Mouse (Mus musculus): ENCODE results near the gene Hspd1. TPM values are rescaled to one million over a fixed set of nuclear protein-coding genes. Genes with fewer than 3 reads are reported as not detected.
"Not testable (repeated sequence)": the region's sequence is repeated elsewhere in the genome, so short reads cannot be mapped to it uniquely, and the experiment has no call there.

Hspd1 gene
- polyA plus RNA-seq, 1 experiment: 297 TPM

- Histone ChIP-seq H3K79me3 (ENCODE audit: low read depth) (peaks cover 5% of the 10 kb centered on the region), H3K36me3 (ENCODE audit: control insufficient read depth, insufficient read depth) (peaks cover 76% of the 10 kb centered on the region), H3ac (ENCODE audit: control insufficient read depth, insufficient read length, low read depth) (no peak overlapping the region), H3K27me3 (ENCODE audit: control insufficient read depth, insufficient read depth, insufficient read length) (no peaks in the 10 kb centered on the region), H3K4me3 (ENCODE audit: insufficient read depth, poor library complexity, severe bottlenecking) (no peak overlapping the region), H3K79me2 (ENCODE audit: control insufficient read depth, insufficient read depth) (peaks cover 25% of the 10 kb centered on the region)
- TF ChIP-seq CTCF (IDR thresholded peaks at IDR 0.05; ENCODE audit: control insufficient read depth, insufficient read depth, insufficient read length) (no peak), MYOD1 (IDR thresholded peaks at IDR 0.05; ENCODE audit: control insufficient read depth, insufficient read length, low read depth) (no peak), CEBPB (IDR thresholded peaks at IDR 0.05; ENCODE audit: low read depth) (no peak), MAX (IDR thresholded peaks at IDR 0.05) (no peak), FOSL1 (IDR thresholded peaks at IDR 0.05; ENCODE audit: insufficient read depth, low read length, poor library complexity, severe bottlenecking) (no peak), MYOG (IDR thresholded peaks at IDR 0.05; ENCODE audit: control insufficient read depth, extremely low read depth, insufficient read length) (no peak)
Observed at GRCm38 (mm10) chr1:55075652-55076394, 12.2 kb downstream of the Hspd1 start.

- H3K4me3 ChIP-seq (ENCODE audit: insufficient read depth, poor library complexity, severe bottlenecking): no peak overlapping the region
- H3K79me3 ChIP-seq (ENCODE audit: low read depth): no peaks in the 10 kb centered on the region
- no peak overlapping the region for H3ac ChIP-seq (ENCODE audit: control insufficient read depth, insufficient read length, low read depth)
- H3K36me3 ChIP-seq (ENCODE audit: control insufficient read depth, insufficient read depth): peaks cover 76% of the 10 kb centered on the region
- peaks cover 15% of the 10 kb centered on the region for H3K79me2 ChIP-seq (ENCODE audit: control insufficient read depth, insufficient read depth)
- no peaks in the 10 kb centered on the region for H3K27me3 ChIP-seq (ENCODE audit: control insufficient read depth, insufficient read depth, insufficient read length)
- TF ChIP-seq MYOD1 (IDR thresholded peaks at IDR 0.05; ENCODE audit: control insufficient read depth, insufficient read length, low read depth): no peak
Observed at GRCm38 (mm10) chr1:55074757-55075156, 13.3 kb downstream of the Hspd1 start.

- not testable (repeated sequence) for H3K4me3 ChIP-seq (ENCODE audit: insufficient read depth, poor library complexity, severe bottlenecking); H3K79me2 ChIP-seq (ENCODE audit: control insufficient read depth, insufficient read depth); H3K79me3 ChIP-seq (ENCODE audit: low read depth); H3K27me3 ChIP-seq (ENCODE audit: control insufficient read depth, insufficient read depth, insufficient read length); H3ac ChIP-seq (ENCODE audit: control insufficient read depth, insufficient read length, low read depth)
- H3K36me3 ChIP-seq (ENCODE audit: control insufficient read depth, insufficient read depth): peaks cover 77% of the 10 kb centered on the region
Observed at GRCm38 (mm10) chr1:55072328-55072727, 15.7 kb downstream of the Hspd1 start.

- H3K79me3 ChIP-seq (ENCODE audit: low read depth): peaks cover 65% of the 10 kb centered on the region
- H3K36me3 ChIP-seq (ENCODE audit: control insufficient read depth, insufficient read depth): peaks cover 74% of the 10 kb centered on the region
- H3ac ChIP-seq (ENCODE audit: control insufficient read depth, insufficient read length, low read depth): no peak overlapping the region
- peaks cover 81% of the 10 kb centered on the region for H3K79me2 ChIP-seq (ENCODE audit: control insufficient read depth, insufficient read depth)
- no peak for TF ChIP-seq MYOG (IDR thresholded peaks at IDR 0.05; ENCODE audit: control insufficient read depth, extremely low read depth, insufficient read length)
- TF ChIP-seq FOSL1 (IDR thresholded peaks at IDR 0.05; ENCODE audit: insufficient read depth, low read length, poor library complexity, severe bottlenecking): no peak
- TF ChIP-seq MAX (IDR thresholded peaks at IDR 0.05): no peak
- TF ChIP-seq CEBPB (IDR thresholded peaks at IDR 0.05; ENCODE audit: low read depth): no peak
- TF ChIP-seq USF1 (IDR thresholded peaks at IDR 0.05; ENCODE audit: low read depth): no peak
- TF ChIP-seq MYOD1 (IDR thresholded peaks at IDR 0.05; ENCODE audit: control insufficient read depth, insufficient read length, low read depth): no peak
- no peak for TF ChIP-seq CTCF (IDR thresholded peaks at IDR 0.05; ENCODE audit: control insufficient read depth, insufficient read depth, insufficient read length)
- no peak overlapping the region for H3K4me3 ChIP-seq (ENCODE audit: insufficient read depth, poor library complexity, severe bottlenecking)
- no peaks in the 10 kb centered on the region for H3K27me3 ChIP-seq (ENCODE audit: control insufficient read depth, insufficient read depth, insufficient read length)
Observed at GRCm38 (mm10) chr1:55061772-55062171, 26.3 kb downstream of the Hspd1 start.

- TF ChIP-seq MYOD1 (IDR thresholded peaks at IDR 0.05; ENCODE audit: control insufficient read depth, insufficient read length, low read depth) (no peak), FOSL1 (IDR thresholded peaks at IDR 0.05; ENCODE audit: insufficient read depth, low read length, poor library complexity, severe bottlenecking) (no peak), MAX (IDR thresholded peaks at IDR 0.05) (no peak), CTCF (IDR thresholded peaks at IDR 0.05; ENCODE audit: control insufficient read depth, insufficient read depth, insufficient read length) (no peak), CEBPB (IDR thresholded peaks at IDR 0.05; ENCODE audit: low read depth) (no peak), USF1 (IDR thresholded peaks at IDR 0.05; ENCODE audit: low read depth) (no peak), MYOG (IDR thresholded peaks at IDR 0.05; ENCODE audit: control insufficient read depth, extremely low read depth, insufficient read length) (no peak)
- Histone ChIP-seq H3K36me3 (ENCODE audit: control insufficient read depth, insufficient read depth) (peaks cover 77% of the 10 kb centered on the region), H3K27me3 (ENCODE audit: control insufficient read depth, insufficient read depth, insufficient read length) (no peaks in the 10 kb centered on the region), H3ac (ENCODE audit: control insufficient read depth, insufficient read length, low read depth) (no peak overlapping the region), H3K4me3 (ENCODE audit: insufficient read depth, poor library complexity, severe bottlenecking) (no peak overlapping the region), H3K79me3 (ENCODE audit: low read depth) (peaks cover 72% of the 10 kb centered on the region), H3K79me2 (ENCODE audit: control insufficient read depth, insufficient read depth) (peaks cover 88% of the 10 kb centered on the region)
Observed at GRCm38 (mm10) chr1:55061099-55061498, 26.9 kb downstream of the Hspd1 start.

- not testable (repeated sequence) for H3ac ChIP-seq (ENCODE audit: control insufficient read depth, insufficient read length, low read depth); H3K27me3 ChIP-seq (ENCODE audit: control insufficient read depth, insufficient read depth, insufficient read length); H3K4me3 ChIP-seq (ENCODE audit: insufficient read depth, poor library complexity, severe bottlenecking)
- peaks cover 100% of the 10 kb centered on the region for H3K79me2 ChIP-seq (ENCODE audit: control insufficient read depth, insufficient read depth)
- peaks cover 69% of the 10 kb centered on the region for H3K36me3 ChIP-seq (ENCODE audit: control insufficient read depth, insufficient read depth)
- H3K79me3 ChIP-seq (ENCODE audit: low read depth): peaks cover 94% of the 10 kb centered on the region
Observed at GRCm38 (mm10) chr1:55058383-55058782, 29.7 kb downstream of the Hspd1 start.
